Mouse (Mus musculus): ENCODE measurements around the gene Carmil3.
A peak's percentile ranks its signal among the peaks of the same experiment; 100 is the strongest.

Gene Carmil3

GRCm38 (mm10) chr14:55542268-55542667 lies 51.8 kb downstream of the Carmil3 start:
- DNase-seq (ENCODE audit: low read depth, low spot score): no peak

GRCm38 (mm10) chr14:55544334-55544733 lies 53.9 kb downstream of the Carmil3 start:
- no peak for DNase-seq (ENCODE audit: low read depth, low spot score)

GRCm38 (mm10) chr14:55550191-55550590 lies 59.7 kb downstream of the Carmil3 start:
- no peak for DNase-seq (ENCODE audit: low read depth, low spot score)

GRCm38 (mm10) chr14:55551347-55551746 lies 60.9 kb downstream of the Carmil3 start:
- DNase-seq (ENCODE audit: low read depth, low spot score): no peak

GRCm38 (mm10) chr14:55551794-55552193 lies 61.3 kb downstream of the Carmil3 start:
- DNase-seq (ENCODE audit: low read depth, low spot score): no peak

GRCm38 (mm10) chr14:55554635-55555034 lies 64.2 kb downstream of the Carmil3 start:
- DNase-seq (ENCODE audit: low read depth, low spot score): no peak

GRCm38 (mm10) chr14:55555788-55556187 lies 65.3 kb downstream of the Carmil3 start:
- no peak for DNase-seq (ENCODE audit: low read depth, low spot score)

GRCm38 (mm10) chr14:55557003-55557402 lies 66.6 kb downstream of the Carmil3 start:
- DNase-seq (ENCODE audit: low read depth, low spot score): peak; percentile 59

GRCm38 (mm10) chr14:55557587-55557986 lies 67.1 kb downstream of the Carmil3 start:
- DNase-seq (ENCODE audit: low read depth, low spot score): no peak
